Mouse (Mus musculus): ENCODE data around the gene Mrps17.
"Not testable (repeated sequence)": the region's sequence is repeated elsewhere in the genome, so short reads cannot be mapped to it uniquely, and the experiment has no call there.

Mrps17 gene

DNA sequence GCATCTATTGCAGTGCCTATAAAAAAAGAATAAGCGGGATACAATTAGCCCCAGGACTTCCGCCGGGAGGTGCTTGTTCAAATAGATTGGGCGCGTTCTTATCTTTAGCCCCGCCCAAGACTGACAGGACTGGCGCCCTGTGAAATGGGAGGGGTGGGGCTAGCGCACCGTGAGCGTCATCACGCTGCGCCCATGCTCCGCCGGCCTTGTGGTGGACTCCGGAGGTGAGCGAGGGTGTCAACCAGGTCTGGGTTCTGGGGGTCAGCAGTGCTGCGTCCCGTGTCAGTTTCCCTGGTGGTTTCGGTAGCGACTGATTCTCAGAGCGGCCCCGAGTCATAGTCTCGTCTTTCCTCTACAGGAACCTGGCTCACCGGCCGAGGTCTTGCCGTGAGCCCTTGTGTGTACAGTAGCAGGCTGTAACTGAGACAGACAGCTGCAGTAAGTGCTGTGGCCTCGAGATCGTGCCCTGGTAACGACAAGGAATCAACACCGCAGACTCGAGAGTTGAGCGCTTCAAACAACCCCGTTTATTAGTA, at the start of gene Mrps17:
Gene Mrps17 (plus strand): TSS at position 172 of the 536 bp plus-strand sequence.
- peak; percentile 97 for DNase-seq

DNA sequence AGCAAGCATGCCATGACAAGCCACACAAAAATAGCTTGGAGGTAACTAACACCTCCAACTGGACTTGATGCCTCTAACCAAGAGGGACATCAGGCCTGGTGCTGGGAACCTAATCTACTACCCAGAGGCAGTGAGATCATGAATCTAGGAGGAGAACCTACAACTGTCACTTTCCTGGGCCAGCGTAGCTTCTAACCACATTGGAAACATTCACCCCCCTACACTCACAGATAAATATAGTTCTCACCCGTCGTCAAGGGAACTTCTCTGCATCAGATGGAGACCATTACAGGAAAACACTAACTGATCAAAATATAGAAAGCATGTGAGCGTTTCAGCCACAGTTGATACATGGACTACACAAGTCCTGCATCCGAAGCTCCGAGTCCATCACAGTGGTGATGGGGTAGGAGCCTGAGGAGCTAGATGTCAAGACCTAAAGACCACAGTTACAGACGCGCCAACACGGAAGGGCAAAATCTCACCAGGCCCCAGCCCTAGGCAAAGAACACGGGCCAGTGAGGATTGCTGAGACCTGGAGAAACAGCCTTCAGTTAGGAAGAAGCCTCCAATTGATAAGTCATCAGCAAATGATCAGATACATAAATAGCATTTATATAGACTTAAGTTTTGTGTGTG, 48.9 kb upstream of the Mrps17 start:
- no peak for DNase-seq

DNA sequence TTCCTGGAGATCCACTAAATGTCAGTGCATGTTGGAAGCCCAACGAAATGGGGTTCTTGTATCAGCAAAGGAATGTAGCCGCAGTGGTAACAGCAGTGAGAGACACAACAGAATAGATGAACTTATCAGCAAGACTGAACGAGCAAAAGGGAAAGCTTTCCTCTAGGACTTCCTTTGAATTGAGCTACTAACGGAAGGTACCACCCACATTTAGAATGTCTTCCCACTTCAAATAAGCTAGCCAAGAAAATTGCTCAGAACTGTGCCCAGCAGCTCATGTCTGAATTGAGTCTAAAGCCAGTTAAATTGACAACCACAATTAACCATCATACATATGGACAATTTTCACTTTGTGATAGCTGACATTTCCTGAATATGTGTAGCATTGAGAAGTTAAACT, 47.4 kb upstream of the Mrps17 start:
- DNase-seq = no peak

GRCm38 (mm10) chr5:129669453-129670035, 45.8 kb upstream of the Mrps17 start:
- peak; percentile 19 for DNase-seq

DNA sequence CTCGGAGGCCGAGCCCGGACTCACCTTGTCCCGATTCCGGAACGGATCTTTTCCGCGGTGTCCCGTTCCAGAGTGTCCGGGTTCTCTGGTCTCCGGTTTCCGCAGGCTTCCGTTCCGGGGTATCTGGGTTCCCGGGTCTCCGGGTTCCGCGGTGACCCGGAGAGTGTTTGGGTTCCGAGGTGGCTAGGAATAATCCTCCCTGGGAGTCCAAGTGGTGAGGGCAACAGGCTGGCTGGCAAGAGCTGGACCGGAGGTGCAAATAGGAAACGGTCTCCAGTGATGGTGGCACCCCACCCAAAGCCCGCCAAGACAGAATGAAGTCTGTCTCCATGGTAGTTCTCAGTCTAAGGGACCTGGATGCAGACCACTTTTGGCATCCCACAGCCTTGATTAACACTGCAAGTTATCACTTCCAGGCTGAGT, 45.2 kb upstream of the Mrps17 start, which contains the start of gene Zfp11:
Gene Zfp11 (minus strand): TSS at position 64 of the 423 bp plus-strand sequence.
- DNase-seq = peak; percentile 86

GRCm38 (mm10) chr5:129685141-129685540, 30.2 kb upstream of the Mrps17 start:
- not testable (repeated sequence) for DNase-seq

- peak; percentile 65 for DNase-seq
Measured at GRCm38 (mm10) chr5:129687621-129688020, 27.7 kb upstream of the Mrps17 start.

DNA sequence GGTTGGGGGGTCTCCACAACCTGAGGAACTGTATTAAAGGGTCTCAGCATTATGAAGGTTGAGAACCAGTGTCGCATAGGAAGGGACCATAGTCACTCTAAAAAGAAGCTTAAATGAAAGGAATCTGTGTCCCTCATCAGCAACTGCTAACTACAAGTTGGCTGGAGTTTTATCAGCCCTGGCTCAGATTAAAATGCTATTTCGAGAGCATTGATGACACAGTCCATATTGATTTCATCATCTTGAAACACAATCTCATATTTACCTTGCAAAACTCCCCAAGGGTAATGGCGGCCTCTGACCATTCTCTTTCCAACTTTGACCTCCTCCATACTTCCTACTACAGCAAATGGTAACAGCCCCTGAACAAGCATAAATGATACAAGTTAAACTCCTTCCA, 24.8 kb upstream of the Mrps17 start:
- no peak for DNase-seq

- no peak for DNase-seq
Measured at GRCm38 (mm10) chr5:129700506-129700905, 14.8 kb upstream of the Mrps17 start.

GRCm38 (mm10) chr5:129701706-129702105, 13.6 kb upstream of the Mrps17 start:
- DNase-seq = no peak

- no peak for DNase-seq
Measured at GRCm38 (mm10) chr5:129703368-129703767, 11.9 kb upstream of the Mrps17 start.

GRCm38 (mm10) chr5:129708412-129708811, 6.9 kb upstream of the Mrps17 start, which contains the start of gene Sept14:
Sept14 (minus strand) TSS chr5:129708512.
- DNase-seq = no peak

DNA sequence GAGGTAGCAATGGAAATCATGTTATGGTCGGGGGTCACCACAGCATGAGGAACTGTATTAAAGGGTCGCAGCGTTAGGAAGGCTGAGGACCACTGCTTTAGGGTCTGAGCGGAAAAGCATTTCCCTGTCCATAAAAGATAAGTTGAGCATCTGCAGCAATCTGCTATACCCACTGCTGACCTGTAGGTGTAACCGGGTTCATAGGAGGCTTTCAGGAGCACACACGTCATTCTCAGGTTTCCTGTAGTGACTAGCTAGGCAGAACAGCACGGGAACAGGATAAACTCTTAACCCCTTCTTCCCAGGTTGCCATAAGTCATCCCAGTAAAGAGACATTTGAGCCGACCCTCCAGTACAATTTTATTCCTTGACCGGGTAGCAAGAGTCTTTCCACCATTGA, 1.7 kb downstream of the Mrps17 start:
- no peak for DNase-seq

DNA sequence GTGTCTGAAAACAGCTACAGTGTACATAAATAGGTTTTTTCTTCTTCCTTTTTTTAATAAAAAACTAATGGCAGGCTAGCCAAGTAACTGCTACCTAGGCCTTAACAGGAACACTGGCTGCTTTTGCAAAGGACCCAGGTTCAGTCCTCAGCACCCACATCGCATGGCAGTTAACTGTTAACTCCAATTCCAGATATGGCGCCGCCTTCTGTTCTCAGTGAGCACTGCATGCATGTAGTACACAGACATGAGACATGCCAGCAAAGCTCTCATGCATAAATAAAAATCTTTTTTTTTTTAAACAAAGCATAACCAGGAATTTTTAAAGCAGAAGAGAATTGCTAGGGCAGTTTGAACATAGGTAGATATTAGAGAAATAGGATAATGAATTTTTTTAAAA, 4.9 kb downstream of the Mrps17 start:
- DNase-seq = no peak

- DNase-seq = no peak
Measured at GRCm38 (mm10) chr5:129724268-129724667, 9.0 kb downstream of the Mrps17 start.

- DNase-seq = peak; percentile 95
Measured at GRCm38 (mm10) chr5:129724834-129725773, 9.8 kb downstream of the Mrps17 start, which contains the start of gene Nipsnap2. Nipsnap2 (plus strand) TSS chr5:129725063.

DNA sequence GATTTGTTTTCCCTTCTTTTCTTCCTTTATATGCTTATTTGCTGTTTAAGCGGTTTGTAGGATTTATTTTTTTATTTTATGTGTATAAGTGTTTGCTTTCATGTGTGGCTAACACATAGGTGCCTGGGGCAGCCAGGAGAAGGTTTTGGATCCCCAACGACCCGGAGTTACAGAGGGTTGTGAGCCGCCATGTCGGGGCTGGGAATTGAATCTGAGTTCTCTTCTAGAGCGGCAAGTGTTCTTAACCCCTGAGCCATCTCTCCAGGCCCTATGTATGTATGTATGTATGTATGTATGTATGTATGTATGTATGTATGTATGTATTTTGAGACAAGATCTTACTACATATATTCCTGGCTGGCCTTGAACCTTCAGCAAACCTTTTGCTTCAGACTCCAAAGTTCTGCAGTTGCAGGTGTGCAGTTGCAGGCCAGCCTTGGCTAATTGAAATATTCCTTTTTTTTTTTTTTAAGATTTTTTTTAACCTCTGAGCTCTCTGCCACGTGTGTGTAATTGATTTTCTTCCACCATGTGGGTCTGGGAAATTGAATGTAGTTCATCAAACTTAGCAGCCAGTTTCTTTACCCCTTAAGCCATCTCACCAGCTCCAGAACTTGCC, 10.6 kb downstream of the Mrps17 start:
- no peak for DNase-seq

GRCm38 (mm10) chr5:129726784-129727183, 11.5 kb downstream of the Mrps17 start:
- no peak for DNase-seq

GRCm38 (mm10) chr5:129729286-129729685, 14.0 kb downstream of the Mrps17 start:
- no peak for DNase-seq

DNA sequence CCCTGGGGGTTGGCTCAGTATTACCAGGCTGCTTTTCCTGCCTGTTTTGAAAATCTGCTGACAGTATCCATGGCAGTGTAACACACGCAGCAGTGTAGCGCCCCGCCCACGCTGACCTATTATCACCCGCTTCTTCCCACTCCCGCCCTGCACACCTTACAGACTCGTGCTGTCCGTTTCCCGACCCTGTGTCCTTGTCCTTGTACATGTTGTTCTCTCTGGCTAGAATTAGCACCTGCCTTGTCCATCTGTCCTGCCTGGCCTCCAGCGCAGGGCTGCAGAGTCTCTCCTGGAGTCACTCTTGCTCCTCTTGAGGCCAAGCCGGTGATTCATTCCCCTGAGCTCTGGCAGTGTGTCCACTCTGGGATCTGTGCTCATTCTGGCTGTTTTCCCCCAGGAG, 15.0 kb downstream of the Mrps17 start:
- peak; percentile 54 for DNase-seq

DNA sequence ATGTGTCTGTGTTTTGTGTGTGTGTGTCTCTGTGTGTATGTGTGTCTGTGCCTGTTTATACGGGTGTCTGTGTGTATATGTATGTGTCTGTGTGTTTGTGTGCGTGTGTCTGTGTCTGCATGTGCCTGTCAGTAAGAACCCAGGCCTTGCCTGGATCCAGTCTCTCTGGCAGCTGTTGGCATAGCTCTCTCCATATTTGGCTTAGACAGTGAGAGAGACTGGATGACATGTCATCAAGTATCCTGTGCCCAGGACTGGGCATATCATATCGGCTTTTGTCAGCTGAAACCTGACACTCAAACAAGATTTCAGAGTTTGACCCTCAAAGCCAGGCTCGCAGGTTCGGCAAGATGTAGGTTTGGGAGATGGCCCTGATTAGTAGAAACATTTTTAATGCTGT, 15.7 kb downstream of the Mrps17 start:
- no peak for DNase-seq

DNA sequence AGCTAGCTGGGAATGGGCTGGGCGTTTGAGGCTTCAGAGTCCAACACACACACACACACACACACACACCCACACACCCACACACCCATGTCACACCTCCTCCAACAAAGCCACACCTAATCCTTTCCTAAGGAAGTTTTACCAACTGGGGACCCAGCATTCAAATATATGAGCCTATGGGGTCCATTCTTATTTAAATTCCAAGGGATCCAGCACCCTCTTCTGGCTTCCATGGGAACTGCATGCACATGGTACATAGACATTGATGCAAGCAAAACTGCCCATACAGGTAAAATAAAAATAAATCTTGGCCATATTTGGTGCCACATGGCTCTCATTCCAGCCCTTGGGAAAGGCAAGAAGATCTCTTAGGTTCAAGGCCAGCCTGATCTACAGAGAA, 25.7 kb downstream of the Mrps17 start:
- DNase-seq = peak; percentile 62
